Mouse (Mus musculus) heart, postnatal 0 days (tissue): ENCODE measurements at regions not wholly inside any gene's neighbourhood (a gene's known extent, or its start where the extent isn't known, plus 50 kb on each side); places are given as distances from the start of the nearest gene placed in this dataset.

ENCODE experiments used
- ATAC-seq: fragments of 200-750 bp; cut with Nextera tagmentation; 2 replicates; pipeline ENCODE4 v1.8.0; 2017; ENCODE audit warnings: low read depth, moderate number of reproducible peaks, moderate library complexity; ENCODE audit not compliant: insufficient read depth
- DNase-seq: peaks from one replicate; pipeline ENCODE4 v3.0.0-alpha.2; 2016; ENCODE audit warnings: low spot score
- H3K27ac ChIP-seq: fragments of 300-500 bp; sonication (generic); 2 replicates; pipeline ENCODE4 v1.5.1; 2014; ENCODE audit warnings: low read depth, mild to moderate bottlenecking
- H3K27me3 ChIP-seq: fragments of 300-500 bp; sonication (generic); 2 replicates; pipeline ENCODE4 v1.6.1; 2014; ENCODE audit warnings: low read length, mixed read lengths; ENCODE audit not compliant: control insufficient read depth, insufficient read depth
- H3K36me3 ChIP-seq: fragments of 300-500 bp; sonication (generic); replicated peaks from 2 replicates; pipeline ENCODE4 v1.6.1; 2014; ENCODE audit warnings: low read length, mixed read lengths; ENCODE audit not compliant: control insufficient read depth, insufficient read depth
- H3K4me1 ChIP-seq: fragments of 300-500 bp; sonication (generic); 2 replicates; pipeline ENCODE4 v1.6.1; 2014; ENCODE audit warnings: antibody characterized with exemption; ENCODE audit not compliant: control insufficient read depth, insufficient read depth
- H3K4me2 ChIP-seq: fragments of 300-500 bp; sonication (generic); 2 replicates; pipeline ENCODE4 v1.6.1; 2014; ENCODE audit warnings: low read depth, mild to moderate bottlenecking, low read length, moderate library complexity
- H3K4me3 ChIP-seq: fragments of 300-500 bp; sonication (generic); 2 replicates; pipeline ENCODE4 v1.5.1; 2014; ENCODE audit warnings: low read depth, low read length
- H3K9ac ChIP-seq: fragments of 300-500 bp; sonication (generic); replicated peaks from 2 replicates; pipeline ENCODE4 v1.6.1; 2014; ENCODE audit warnings: low read depth, low read length, mixed read lengths
- H3K9me3 ChIP-seq: fragments of 300-500 bp; sonication (generic); replicated peaks from 2 replicates; pipeline ENCODE4 v1.6.1; 2016; ENCODE audit warnings: low read length; ENCODE audit not compliant: control insufficient read depth
- CTCF ChIP-seq: IDR thresholded peaks from 2 replicates; pipeline ENCODE4 v1.5.1; 2016; ENCODE audit warnings: antibody characterized with exemption, control low read depth, low read depth
- EP300 ChIP-seq: IDR thresholded peaks from 2 replicates; pipeline ENCODE4 v1.6.1; 2016; ENCODE audit warnings: antibody characterized with exemption, low read depth
- WGBS: fragments of 180-500 bp; shearing (Covaris S2); extraction: QIAGEN DNeasy Blood & Tissue Kit; methylation state at CpG from one replicate; pipeline ENCODE4 v1.1.7; 2014; 5-methylcytosine and 5-hydroxymethylcytosine counted together

- TF ChIP-seq CTCF = no peak
- no peak for TF ChIP-seq EP300
- Histone ChIP-seq H3K4me2 (no peak overlapping the region), H3K27me3 (no peaks in the 10 kb centered on the region), H3K4me3 (no peak overlapping the region), H3K9me3 (no peaks in the 10 kb centered on the region), H3K4me1 (no peaks in the 10 kb centered on the region), H3K9ac (no peak overlapping the region), H3K27ac (no peak overlapping the region), H3K36me3 (no peaks in the 10 kb centered on the region)
- no peak for DNase-seq
- WGBS = 76% methylated on average over 12 of the region's 12 CpGs
- no peak for ATAC-seq
Observed at GRCm38 (mm10) chr4:28588745-28589530, 224.0 kb upstream of the Epha7 start.
